In genomic region chr2:167347991-167348375, GRCm38 (mm10) we compare ENCODE assay signal across 8 mouse cellular contexts. TPM values are rescaled to one million over a fixed set of nuclear protein-coding genes. Genes with fewer than 3 reads are reported as not detected.
DNase-seq lines count a peak whose midpoint lies in the region; ATAC-seq and TF ChIP-seq lines count a peak whose summit lies in the region.

No protein-coding gene starts in this region.

- H3K9me3 ChIP-seq in embryonic facial prominence, embryonic 12.5 days = no peaks in the 10 kb centered on the region
- H3K9me3 ChIP-seq in heart, postnatal 0 days (replicated peaks; ENCODE audit: control insufficient read depth, low read length) = no peaks in the 10 kb centered on the region
- no peaks in the 10 kb centered on the region for H3K9me3 ChIP-seq in neural tube, embryonic 12.5 days

- peak overlapping the region; percentile 90 for H3K4me2 ChIP-seq in embryonic facial prominence, embryonic 12.5 days (replicated peaks)
- H3K4me2 ChIP-seq in heart, postnatal 0 days (ENCODE audit: low read depth, low read length) = peak overlapping the region; percentile 88
- H3K4me2 ChIP-seq in neural tube, embryonic 12.5 days (replicated peaks) = peak overlapping the region; percentile 82

- H3K36me3 ChIP-seq in embryonic facial prominence, embryonic 12.5 days = no peaks in the 10 kb centered on the region
- no peaks in the 10 kb centered on the region for H3K36me3 ChIP-seq in heart, postnatal 0 days (replicated peaks; ENCODE audit: control insufficient read depth, insufficient read depth, low read length)
- H3K36me3 ChIP-seq in neural tube, embryonic 12.5 days = no peaks in the 10 kb centered on the region

- H3K4me3 ChIP-seq in embryonic facial prominence, embryonic 12.5 days = peak overlapping the region; percentile 83
- peak overlapping the region; percentile 76 for H3K4me3 ChIP-seq in heart, postnatal 0 days (ENCODE audit: low read depth, low read length)
- peak overlapping the region; percentile 80 for H3K4me3 ChIP-seq in neural tube, embryonic 12.5 days

- whole genome bisulfite sequencing in embryonic facial prominence, embryonic 12.5 days = 11% methylated on average over 11 of the region's 11 CpGs
- 16% methylated on average over 11 of the region's 11 CpGs for WGBS in heart, postnatal 0 days
- WGBS in neural tube, embryonic 12.5 days = 11% methylated on average over 11 of the region's 11 CpGs

- DNase-seq in adrenal gland, postnatal 10 days = peak; percentile 61
- no peak for DNase-seq in adrenal gland, postnatal 4 days (ENCODE audit: low spot score in 2 of 2)
- DNase-seq in 416B (ENCODE audit: low read depth) (peak; percentile 13), liver (peak; percentile 59)
- DNase-seq in heart, postnatal 0 days (ENCODE audit: low spot score) = no peak
- DNase-seq in spleen, postnatal 10 days (ENCODE audit: low spot score in 2 of 2) = no peak

- TF ChIP-seq EP300 in heart, postnatal 0 days (IDR thresholded peaks at IDR 0.05; ENCODE audit: low read depth) = no peak

- TF ChIP-seq CTCF in heart, postnatal 0 days (IDR thresholded peaks at IDR 0.05; ENCODE audit: low read depth) = no peak

- H3K9ac ChIP-seq in embryonic facial prominence, embryonic 12.5 days = peak overlapping the region; percentile 85
- H3K9ac ChIP-seq in heart, postnatal 0 days (replicated peaks; ENCODE audit: low read depth, low read length) = peak overlapping the region; percentile 85
- H3K9ac ChIP-seq in neural tube, embryonic 12.5 days = peak overlapping the region; percentile 90

- peaks cover 17% of the 10 kb centered on the region for H3K4me1 ChIP-seq in embryonic facial prominence, embryonic 12.5 days
- peaks cover 13% of the 10 kb centered on the region for H3K4me1 ChIP-seq in heart, postnatal 0 days (ENCODE audit: control insufficient read depth, insufficient read depth)
- H3K4me1 ChIP-seq in neural tube, embryonic 12.5 days = peaks cover 20% of the 10 kb centered on the region

- peaks cover 6% of the 10 kb centered on the region; the same call in 1 of the 2 replicates for H3K27me3 ChIP-seq in embryonic facial prominence, embryonic 12.5 days
- no peaks in the 10 kb centered on the region for H3K27me3 ChIP-seq in heart, postnatal 0 days (ENCODE audit: control insufficient read depth, insufficient read depth, low read length)
- H3K27me3 ChIP-seq in neural tube, embryonic 12.5 days (replicated peaks) = no peaks in the 10 kb centered on the region

- no peak for ATAC-seq in embryonic facial prominence, embryonic 12.5 days (ENCODE audit: insufficient number of reproducible peaks, insufficient read depth, low FRiP score, low TSS enrichment)
- ATAC-seq in heart, postnatal 0 days (ENCODE audit: insufficient read depth, low read depth) = no peak
- no peak for ATAC-seq in neural tube, embryonic 12.5 days (ENCODE audit: low FRiP score, low read depth)

- no peak overlapping the region for H3K27ac ChIP-seq in embryonic facial prominence, embryonic 12.5 days
- H3K27ac ChIP-seq in heart, postnatal 0 days (ENCODE audit: low read depth) = 0 out of 2 replicates have a peak overlapping the region, but pooled peaks have one; percentile 84
- H3K27ac ChIP-seq in neural tube, embryonic 12.5 days = no peak overlapping the region

RNA-seq across cellular contexts. Expression of gene B4galt5, which starts 1.0 kb away (rescaled TPM):
- total RNA-seq in adrenal gland, postnatal 10 days (2021) = 10 to 100 TPM; 55.5 to 76.9 TPM
- 100 to 1,000 TPM in 1 of 2 experiments, 10 to 100 TPM in 1; 86.1 to 102 TPM for total RNA-seq in adrenal gland, postnatal 4 days (2021)
- polyA plus RNA-seq in embryonic facial prominence, embryonic 12.5 days (2016; fragmentation: Nextera tagmentation; extraction: Ambion mirVana) = 14.5 and 19.7 TPM in 2 replicates
- total RNA-seq in heart, postnatal 0 days (2014; rRNA removed; ENCODE audit: low replicate concordance) = 24.2 and 30.1 TPM in 2 replicates
- 6.5 and 7.5 TPM in 2 replicates for polyA plus RNA-seq in heart, postnatal 0 days (2015; fragmentation: Nextera tagmentation; extraction: Ambion mirVana)
- polyA plus RNA-seq in neural tube, embryonic 12.5 days (2016; fragmentation: Nextera tagmentation; extraction: Ambion mirVana) = 24.4 and 25.5 TPM in 2 replicates

Comparison
In these comparisons a context has a peak if more than half of its experiments do, and no peak if none do; other contexts are left out.
1. DNase-seq: peak in adrenal gland, postnatal 10 days (single experiment), 416B (single experiment) and liver (single experiment); none in adrenal gland, postnatal 4 days (0 of 2), heart, postnatal 0 days (single experiment) and spleen, postnatal 10 days (0 of 2).
2. Peak in every context shown above with its lines, with median percentiles within 50 percentile points of each other: H3K4me2 ChIP-seq, H3K4me3 ChIP-seq and H3K9ac ChIP-seq.